ENCODE assay signal across 12 mouse cellular contexts in genomic region chr11:4605414-4605813, GRCm38 (mm10). TPM values are rescaled to one million over a fixed set of nuclear protein-coding genes. Genes with fewer than 3 reads are reported as not detected.
DNase-seq lines count a peak whose midpoint lies in the region; ATAC-seq and TF ChIP-seq lines count a peak whose summit lies in the region.
"Had no signal": no experiment of that assay in that cellular context is flagged by ENCODE, and none has a peak within 500 bp of the region (broad histone marks: within the 10 kb centered on the region; RNA-seq: fewer than 3 reads in every experiment).

No protein-coding gene starts in this region.

- TF ChIP-seq CTCF in thymus, adult 2 months (IDR thresholded peaks at IDR 0.05; ENCODE audit: borderline replicate concordance, control insufficient read depth, extremely low read depth, insufficient read depth, low read length, poor library complexity) = no peak
- TF ChIP-seq CTCF in stomach, postnatal 0 days (IDR thresholded peaks at IDR 0.05; ENCODE audit: low read depth) = no peak

- no peak overlapping the region for H3K4me2 ChIP-seq in stomach, postnatal 0 days (replicated peaks; ENCODE audit: low read depth)
- no peak overlapping the region for H3K4me2 ChIP-seq in forebrain, embryonic 11.5 days (ENCODE audit: low read depth, low read length, severe bottlenecking)
- H3K4me2 ChIP-seq: limb, embryonic 12.5 days had no signal

- no peak for TF ChIP-seq EP300 in stomach, postnatal 0 days (optimal IDR thresholded peaks at IDR 0.05)

- no peak overlapping the region for H3K27ac ChIP-seq in thymus, adult 2 months (ENCODE audit: control insufficient read depth, insufficient read depth, low read length)
- no peak overlapping the region for H3K27ac ChIP-seq in stomach, postnatal 0 days (replicated peaks)
- no peak overlapping the region for H3K27ac ChIP-seq in forebrain, embryonic 11.5 days (ENCODE audit: low read depth, low read length)

- H3K9me3 ChIP-seq in stomach, postnatal 0 days (ENCODE audit: control insufficient read depth, low read length) = no peaks in the 10 kb centered on the region
- H3K9me3 ChIP-seq in forebrain, embryonic 11.5 days (ENCODE audit: control insufficient read depth, low read length) = no peaks in the 10 kb centered on the region
- H3K9me3 ChIP-seq: limb, embryonic 12.5 days had no signal

- peak; percentile 20 for DNase-seq in embryo, embryonic 10 days (ENCODE audit: low spot score)
- no peak for DNase-seq in embryo, embryonic 9.5 days (ENCODE audit: extremely low spot score)
- DNase-seq in thymus, postnatal 14 days = peak; percentile 24
- no peak for DNase-seq in thymus, adult 2 months
- peak; percentile 51 to 58 for DNase-seq in kidney, postnatal 4 days
- DNase-seq in stomach, postnatal 0 days (ENCODE audit: low spot score) = peak; percentile 33
- DNase-seq in forebrain, embryonic 11.5 days (ENCODE audit: low spot score) = no peak

- peaks cover 7% of the 10 kb centered on the region for H3K4me1 ChIP-seq in thymus, adult 2 months (replicated peaks; ENCODE audit: control insufficient read depth, insufficient read depth, low read length)
- H3K4me1 ChIP-seq in stomach, postnatal 0 days (replicated peaks; ENCODE audit: control insufficient read depth, insufficient read depth) = peaks cover 7% of the 10 kb centered on the region; the same call in 1 of the 2 replicates
- H3K4me1 ChIP-seq in forebrain, embryonic 11.5 days (replicated peaks; ENCODE audit: control insufficient read depth, insufficient read depth, low read length) = peaks cover 3% of the 10 kb centered on the region; the same call in 1 of the 2 replicates

- H3K36me3 ChIP-seq in thymus, adult 2 months (ENCODE audit: control insufficient read depth, insufficient read depth, low read length) = no peaks in the 10 kb centered on the region
- H3K36me3 ChIP-seq in stomach, postnatal 0 days (ENCODE audit: control insufficient read depth, insufficient read depth, low read length) = no peaks in the 10 kb centered on the region
- no peaks in the 10 kb centered on the region for H3K36me3 ChIP-seq in forebrain, embryonic 11.5 days (ENCODE audit: control insufficient read depth, insufficient read depth, low read length)
- H3K36me3 ChIP-seq: limb, embryonic 12.5 days had no signal

- H3K9ac ChIP-seq in stomach, postnatal 0 days (ENCODE audit: low read length) = no peak overlapping the region
- no peak overlapping the region for H3K9ac ChIP-seq in forebrain, embryonic 11.5 days (ENCODE audit: low read length)
- H3K9ac ChIP-seq: limb, embryonic 12.5 days had no signal

- 58% methylated on average over 7 of the region's 7 CpGs for WGBS in thymus, adult 2 months
- 47% methylated on average over 7 of the region's 7 CpGs for WGBS in stomach, postnatal 0 days
- WGBS in forebrain, embryonic 11.5 days = 58% methylated on average over 7 of the region's 7 CpGs

- no peak for ATAC-seq in stomach, postnatal 0 days (ENCODE audit: low FRiP score, low TSS enrichment)
- ATAC-seq in forebrain, embryonic 11.5 days (replicated peaks; ENCODE audit: low FRiP score) = no peak
- no peak for ATAC-seq in cerebellum, adult (ENCODE audit: insufficient number of reproducible peaks, low FRiP score, low TSS enrichment)

- no peaks in the 10 kb centered on the region for H3K27me3 ChIP-seq in thymus, adult 2 months (ENCODE audit: control insufficient read depth, insufficient read depth, low read length)
- H3K27me3 ChIP-seq in stomach, postnatal 0 days (ENCODE audit: control insufficient read depth, insufficient read depth, low read length) = no peaks in the 10 kb centered on the region
- H3K27me3 ChIP-seq in forebrain, embryonic 11.5 days (ENCODE audit: control insufficient read depth, insufficient read depth, low read length) = no peaks in the 10 kb centered on the region
- H3K27me3 ChIP-seq: limb, embryonic 12.5 days had no signal

- TF ChIP-seq POLR2A in thymus, adult 2 months (IDR thresholded peaks at IDR 0.05; ENCODE audit: control insufficient read depth, extremely low read depth, insufficient read depth, low read length, poor library complexity) = no peak

- no peak overlapping the region for H3K4me3 ChIP-seq in thymus, adult 2 months (ENCODE audit: control insufficient read depth, insufficient read depth, low read length)
- H3K4me3 ChIP-seq in stomach, postnatal 0 days (ENCODE audit: low read depth, low read length) = no peak overlapping the region
- no peak overlapping the region for H3K4me3 ChIP-seq in forebrain, embryonic 11.5 days (ENCODE audit: low read depth, low read length)
- H3K4me3 ChIP-seq: limb, embryonic 12.5 days had no signal

RNA-seq across cellular contexts. Expression of gene Mtmr3, which starts 10.8 kb away (rescaled TPM):
- polyA plus RNA-seq in thymus, adult 2 months (2012; rRNA removed) = 55.9 and 61.4 TPM in 2 replicates
- 11.7 and 13.4 TPM in 2 replicates for polyA plus RNA-seq in stomach, postnatal 0 days (2015; fragmentation: Nextera tagmentation; extraction: Ambion mirVana)
- polyA plus RNA-seq in forebrain, embryonic 11.5 days (2014; fragmentation: Nextera tagmentation; extraction: Ambion mirVana) = 40.4 and 43.1 TPM in 2 replicates

RNA-seq across cellular contexts. Expression of gene Gm11032, which starts 14.5 kb away (rescaled TPM):
- polyA plus RNA-seq in thymus, adult 2 months (2012; rRNA removed) = not detected in 2 replicates
- not detected in 2 replicates for polyA plus RNA-seq in stomach, postnatal 0 days (2015; fragmentation: Nextera tagmentation; extraction: Ambion mirVana)
- polyA plus RNA-seq in forebrain, embryonic 11.5 days (2014; fragmentation: Nextera tagmentation; extraction: Ambion mirVana) = not detected in 2 replicates
- polyA plus RNA-seq: C2C12; hindbrain, embryonic 11.5 days; limb, embryonic 12.5 days; testis, adult 2 months had no signal

RNA-seq across cellular contexts. Expression of gene Ascc2, which starts 32.1 kb away (rescaled TPM):
- 26.0 and 29.1 TPM in 2 replicates for polyA plus RNA-seq in thymus, adult 2 months (2012; rRNA removed)
- 20.2 and 21.4 TPM in 2 replicates for polyA plus RNA-seq in stomach, postnatal 0 days (2015; fragmentation: Nextera tagmentation; extraction: Ambion mirVana)
- 36.7 and 39.2 TPM in 2 replicates for polyA plus RNA-seq in forebrain, embryonic 11.5 days (2014; fragmentation: Nextera tagmentation; extraction: Ambion mirVana)

Comparison
In these comparisons a context has a peak if more than half of its experiments do, and no peak if none do; other contexts are left out.
1. DNase-seq: peak in embryo, embryonic 10 days (single experiment), thymus, postnatal 14 days (single experiment), kidney, postnatal 4 days (2 of 2) and stomach, postnatal 0 days (single experiment); none in embryo, embryonic 9.5 days (single experiment), thymus, adult 2 months (single experiment) and forebrain, embryonic 11.5 days (single experiment).
2. RNA of gene Gm11032, which starts 14.5 kb away (polyA plus RNA-seq): not detected in forebrain, embryonic 11.5 days; not detected in thymus, adult 2 months and not detected in stomach, postnatal 0 days; every median in the first group is over 10 times any median in the second.